Mouse (Mus musculus): ENCODE measurements at regions not wholly inside any gene's neighbourhood (a gene's known extent, or its start where the extent isn't known, plus 50 kb on each side); places are given as distances from the start of the nearest gene placed in this dataset.

GRCm38 (mm10) chr4:54161337-54161993 is 335.6 kb downstream of the Tmem38b start:
- no peak for DNase-seq (ENCODE audit: low spot score)

- no peak for DNase-seq (ENCODE audit: low spot score)
Measured at GRCm38 (mm10) chr4:54162308-54162707, 336.5 kb downstream of the Tmem38b start.

- DNase-seq (ENCODE audit: low spot score): no peak
Measured at GRCm38 (mm10) chr4:54170202-54170931, 344.5 kb downstream of the Tmem38b start.

- no peak for DNase-seq (ENCODE audit: low spot score)
Measured at GRCm38 (mm10) chr4:54184213-54184612, 358.4 kb downstream of the Tmem38b start.

- no peak for DNase-seq (ENCODE audit: low spot score)
Measured at GRCm38 (mm10) chr4:54195734-54196133, 369.9 kb downstream of the Tmem38b start.

- DNase-seq (ENCODE audit: low spot score): no peak
Measured at GRCm38 (mm10) chr4:54202440-54202839, 376.6 kb downstream of the Tmem38b start.

- no peak for DNase-seq (ENCODE audit: low spot score)
Measured at GRCm38 (mm10) chr4:54224572-54224971, 398.7 kb downstream of the Tmem38b start.
